Mouse (Mus musculus): ENCODE results near the gene Gm29735.

Gene Gm29735

DNA sequence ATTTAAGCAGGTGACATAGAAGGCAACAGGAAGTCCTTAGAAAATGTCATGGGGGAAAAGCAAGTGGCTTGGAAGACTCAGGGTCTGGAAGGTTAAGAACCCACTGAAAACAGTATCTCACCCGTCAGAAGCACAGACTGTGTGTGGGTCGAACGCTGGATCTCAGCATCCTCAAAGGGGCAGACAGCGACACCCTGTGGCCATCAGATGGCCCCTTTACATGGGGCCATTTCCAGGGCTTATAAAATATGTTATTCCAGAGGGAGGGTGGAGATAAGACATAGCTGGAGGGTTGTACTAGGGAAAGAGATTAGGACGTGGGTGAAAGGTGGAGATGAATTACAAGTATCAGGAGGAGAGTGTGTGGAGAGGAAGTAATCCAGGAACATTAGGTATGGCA lies 37.3 kb downstream of the Gm29735 start:
- DNase-seq: peak; percentile 34 to 44

Data from cerebellum, adult 18-20 months (tissue).